Mouse (Mus musculus) limb, embryonic 14.5 days (tissue): ENCODE data around the gene Cdk17. TPM values are rescaled to one million over a fixed set of nuclear protein-coding genes. Genes with fewer than 3 reads are reported as not detected.

Experiments
- ATAC-seq: fragments of 200-750 bp; cut with Nextera tagmentation; 2 replicates; pipeline ENCODE4 v1.8.0; 2017; ENCODE audit warnings: low read depth, moderate number of reproducible peaks, moderate TSS enrichment; ENCODE audit not compliant: low FRiP score
- DNase-seq: peaks from one replicate; pipeline ENCODE4 v3.0.0-alpha.2; 2015; ENCODE audit warnings: low spot score
- H3K27ac ChIP-seq: fragments of 300-500 bp; sonication (generic); replicated peaks from 2 replicates; pipeline ENCODE4 v1.5.1; 2014; ENCODE audit warnings: low read depth, mild to moderate bottlenecking, low read length, moderate library complexity, mixed read lengths
- H3K27me3 ChIP-seq: fragments of 300-500 bp; sonication (generic); 2 replicates; pipeline ENCODE4 v1.6.1; 2014; ENCODE audit warnings: low read length, mixed read lengths; ENCODE audit not compliant: control insufficient read depth, insufficient read depth
- H3K36me3 ChIP-seq: fragments of 300-500 bp; sonication (generic); 2 replicates; pipeline ENCODE4 v1.6.1; 2014; ENCODE audit warnings: mild to moderate bottlenecking, low read length, moderate library complexity, mixed read lengths; ENCODE audit not compliant: control insufficient read depth, insufficient read depth
- H3K4me1 ChIP-seq: fragments of 300-500 bp; sonication (generic); 2 replicates; pipeline ENCODE4 v1.6.1; 2014; ENCODE audit warnings: antibody characterized with exemption, low read length, mixed read lengths; ENCODE audit not compliant: control insufficient read depth, insufficient read depth
- H3K4me2 ChIP-seq: fragments of 300-500 bp; sonication (generic); replicated peaks from 2 replicates; pipeline ENCODE4 v1.6.1; 2014; ENCODE audit warnings: low read depth, mild to moderate bottlenecking, low read length, moderate library complexity; ENCODE audit not compliant: severe bottlenecking
- H3K4me3 ChIP-seq: fragments of 300-500 bp; sonication (generic); replicated peaks from 2 replicates; pipeline ENCODE4 v1.5.1; 2014; ENCODE audit warnings: low read length
- H3K9ac ChIP-seq: fragments of 300-500 bp; sonication (generic); 2 replicates; pipeline ENCODE4 v1.6.1; 2014; ENCODE audit warnings: mild to moderate bottlenecking, low read depth, low read length, moderate library complexity; ENCODE audit not compliant: severe bottlenecking
- H3K9me3 ChIP-seq: fragments of 300-500 bp; sonication (generic); 2 replicates; pipeline ENCODE4 v1.6.1; 2016; ENCODE audit warnings: low read length; ENCODE audit not compliant: control insufficient read depth
- POLR2A ChIP-seq: fragments of 200-500 bp; IDR thresholded peaks from 2 replicates; pipeline ENCODE4 v1.8.0; 2012; ENCODE audit warnings: inconsistent platforms, mild to moderate bottlenecking, moderate library complexity, borderline replicate concordance; ENCODE audit not compliant: insufficient read depth, insufficient read length; ENCODE audit errors: extremely low read depth
- WGBS: fragments of 180-500 bp; shearing (Covaris S2); extraction: QIAGEN DNeasy Blood & Tissue Kit; methylation state at CpG from one replicate; pipeline ENCODE4 v1.1.7; 2014; 5-methylcytosine and 5-hydroxymethylcytosine counted together
- polyA plus RNA-seq, 2 experiments: library from polyadenylated mRNA; depleted of rRNA in 1 of 2; stranded (reverse) in 1 of 2; unstranded in 1 of 2; fragments of >200 nt; fragmentation: Nextera tagmentation in 1 of 2; extraction: Ambion mirVana in 1 of 2; gene quantifications; 2 replicates each; pipeline versions ENCODE4 v1.2.1 to v1.2.3; 2012 to 2014

Gene Cdk17
- polyA plus RNA-seq, 2 experiments: 24.7 to 25.9 TPM

DNA sequence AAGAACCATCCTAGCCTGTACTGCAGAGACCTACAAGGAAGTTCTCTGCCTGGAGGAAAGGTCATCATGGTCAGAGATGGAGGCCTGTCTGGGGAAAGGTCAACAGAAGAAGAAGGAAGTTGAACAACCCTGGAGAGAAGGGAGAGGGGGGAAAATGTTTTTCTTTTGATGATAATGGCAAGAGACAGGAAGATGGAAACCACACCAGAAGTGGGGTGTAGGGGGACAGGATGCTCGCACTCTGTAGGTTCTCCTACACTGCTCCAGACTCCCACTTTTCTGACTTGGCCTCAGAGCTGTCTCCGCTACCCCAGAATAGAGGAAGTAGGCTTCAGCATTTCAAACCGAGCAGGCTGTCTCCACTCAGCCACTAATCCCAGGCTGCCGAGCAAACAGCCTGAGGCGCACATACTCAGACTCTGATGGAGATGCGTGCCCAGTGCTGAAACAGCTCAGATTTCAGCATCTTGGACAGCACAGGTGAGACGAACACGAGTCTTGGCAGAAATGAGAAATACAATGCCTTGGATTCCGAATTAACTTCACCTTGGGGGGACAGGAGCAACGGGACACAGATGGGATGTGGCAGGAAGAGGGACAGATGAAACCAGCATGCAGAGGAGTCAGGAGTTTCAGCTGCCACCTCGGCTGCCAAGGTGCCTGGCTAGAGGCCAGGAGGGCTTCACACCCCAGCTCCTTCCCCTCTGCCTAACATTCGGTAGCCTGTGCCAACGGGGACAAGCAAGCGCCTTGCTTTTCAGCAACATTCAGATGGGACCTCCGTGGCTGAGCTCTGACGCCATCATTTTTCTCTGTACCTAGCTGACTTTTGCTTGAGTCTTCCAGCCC lies 100.7 kb downstream of the Cdk17 start:
- Histone ChIP-seq H3K4me3 (no peak overlapping the region), H3K27ac (peak overlapping the region; percentile 21), H3K27me3 (no peaks in the 10 kb centered on the region), H3K4me1 (peaks cover 24% of the 10 kb centered on the region), H3K9ac (no peak overlapping the region), H3K9me3 (no peaks in the 10 kb centered on the region), H3K4me2 (peak overlapping the region; percentile 22; the same call in 1 of the 2 replicates), H3K36me3 (peaks cover 50% of the 10 kb centered on the region)
- ATAC-seq (peak; percentile 51), DNase-seq (peak; percentile 57)
- no peak for TF ChIP-seq POLR2A
- WGBS: 26% methylated on average over 16 of the region's 16 CpGs

DNA sequence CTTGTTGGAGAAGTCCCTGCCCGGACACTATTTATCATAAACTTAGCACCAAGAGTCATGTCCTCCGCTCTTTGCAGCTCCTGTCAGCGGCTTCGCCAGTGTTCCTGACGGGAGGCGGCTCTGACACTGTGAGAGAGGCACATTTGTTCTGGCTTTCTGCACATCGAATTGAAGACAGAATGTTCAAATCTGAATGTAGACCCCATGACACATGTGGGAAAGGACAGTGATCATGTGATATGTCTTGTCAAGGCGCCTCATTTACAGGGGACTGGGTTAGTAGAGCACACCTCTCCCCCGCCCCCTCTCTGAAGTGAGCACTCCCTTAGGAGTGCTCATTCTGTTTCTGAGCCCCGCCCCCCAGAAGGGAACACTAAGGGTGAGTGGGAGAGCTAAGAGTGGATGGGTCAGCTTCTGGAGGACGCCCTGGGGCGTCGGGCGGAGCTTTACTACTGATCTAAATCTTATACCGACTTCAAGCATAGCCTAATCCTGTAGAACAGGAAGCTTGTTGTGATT lies 101.4 kb downstream of the Cdk17 start:
- no peak for TF ChIP-seq POLR2A
- ATAC-seq (peak; percentile 28; the same call in 1 of the 2 replicates), DNase-seq (peak; percentile 54)
- H3K9ac ChIP-seq: no peak overlapping the region
- peak overlapping the region; percentile 22; the same call in 1 of the 2 replicates for H3K4me2 ChIP-seq
- H3K27me3 ChIP-seq: no peaks in the 10 kb centered on the region
- peaks cover 46% of the 10 kb centered on the region for H3K36me3 ChIP-seq
- no peaks in the 10 kb centered on the region for H3K9me3 ChIP-seq
- WGBS: 32% methylated on average over 15 of the region's 15 CpGs
- no peak overlapping the region for H3K4me3 ChIP-seq
- H3K4me1 ChIP-seq: peaks cover 17% of the 10 kb centered on the region
- peak overlapping the region; percentile 21 for H3K27ac ChIP-seq

DNA sequence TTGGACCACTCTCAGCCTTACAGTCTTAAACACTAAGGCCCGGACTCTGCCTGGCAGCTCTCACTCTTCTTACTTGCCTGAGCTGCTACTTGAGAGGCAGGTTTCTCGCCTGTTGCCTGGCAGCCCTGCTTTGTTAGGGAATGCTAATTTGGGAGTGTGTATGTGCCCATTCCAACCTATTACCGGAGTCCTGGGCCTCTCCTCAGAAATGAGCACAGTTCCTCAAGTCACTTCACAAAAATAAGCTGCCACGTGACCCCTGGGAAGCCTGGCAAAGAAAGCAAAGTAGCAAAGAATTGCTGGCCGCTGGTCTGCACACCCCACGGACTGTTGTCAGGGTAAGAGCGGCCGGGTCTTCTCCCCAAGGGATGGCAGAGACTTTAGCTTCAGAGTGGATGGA lies 102.8 kb downstream of the Cdk17 start:
- 74% methylated on average over 8 of the region's 8 CpGs for WGBS
- no peaks in the 10 kb centered on the region for H3K9me3 ChIP-seq
- no peak overlapping the region for H3K9ac ChIP-seq
- no peak for TF ChIP-seq POLR2A
- DNase-seq (no peak), ATAC-seq (no peak)
- H3K27ac ChIP-seq: no peak overlapping the region
- H3K4me1 ChIP-seq: peaks cover 16% of the 10 kb centered on the region
- peaks cover 45% of the 10 kb centered on the region for H3K36me3 ChIP-seq
- H3K4me2 ChIP-seq: no peak overlapping the region
- no peak overlapping the region for H3K4me3 ChIP-seq
- no peaks in the 10 kb centered on the region for H3K27me3 ChIP-seq

DNA sequence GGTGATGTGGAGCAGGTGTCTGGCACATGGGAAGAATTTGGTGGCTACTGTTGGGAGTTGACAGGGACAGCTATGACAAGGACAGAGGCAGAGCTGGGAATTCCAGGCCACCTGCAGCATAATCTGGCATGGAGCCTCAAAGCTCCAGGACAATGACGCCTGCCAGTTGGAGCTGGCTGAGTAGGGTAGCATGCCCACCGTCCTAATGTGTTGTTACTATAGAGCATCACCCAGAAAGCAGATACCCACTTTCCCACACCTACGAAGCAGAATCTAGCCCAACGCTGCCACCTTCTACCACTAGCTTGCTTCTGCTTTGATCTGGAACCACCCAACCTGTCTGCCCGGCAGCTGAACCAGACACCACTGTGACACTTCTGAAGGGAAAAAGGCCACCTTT lies 103.3 kb downstream of the Cdk17 start:
- no peaks in the 10 kb centered on the region for H3K9me3 ChIP-seq
- WGBS: 89% methylated on average over 5 of the region's 5 CpGs
- no peak overlapping the region for H3K4me3 ChIP-seq
- no peak for DNase-seq
- TF ChIP-seq POLR2A: no peak
- peaks cover 39% of the 10 kb centered on the region for H3K36me3 ChIP-seq
- H3K9ac ChIP-seq: no peak overlapping the region
- no peaks in the 10 kb centered on the region for H3K27me3 ChIP-seq
- H3K4me1 ChIP-seq: peaks cover 16% of the 10 kb centered on the region
- H3K27ac ChIP-seq: no peak overlapping the region
- ATAC-seq: no peak
- no peak overlapping the region for H3K4me2 ChIP-seq

DNA sequence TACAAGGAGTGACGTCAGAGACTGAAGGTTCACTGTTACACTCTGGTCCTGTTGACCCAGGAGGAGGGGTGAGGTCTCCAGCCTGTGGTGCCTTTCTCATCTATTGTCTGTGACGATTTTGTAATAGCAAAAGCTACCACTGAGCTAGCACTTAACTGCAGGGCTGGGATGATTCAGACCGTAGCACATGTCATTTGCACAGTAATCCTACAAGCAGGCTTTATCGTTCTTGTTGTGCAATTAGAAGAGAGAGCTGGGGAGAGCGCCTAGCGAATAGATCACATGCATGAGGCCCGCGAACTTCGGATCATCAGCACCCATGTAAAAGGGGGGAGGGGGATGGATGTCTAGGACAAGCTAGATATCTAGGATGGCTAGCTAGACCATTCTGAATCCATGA lies 105.2 kb downstream of the Cdk17 start:
- peaks cover 21% of the 10 kb centered on the region for H3K4me1 ChIP-seq
- ATAC-seq: no peak

More for the DNA sequence above, 105.2 kb downstream of the Cdk17 start:
- Histone ChIP-seq H3K36me3 (peaks cover 34% of the 10 kb centered on the region), H3K27me3 (no peaks in the 10 kb centered on the region), H3K9ac (no peak overlapping the region), H3K4me2 (no peak overlapping the region), H3K27ac (no peak overlapping the region), H3K9me3 (no peaks in the 10 kb centered on the region), H3K4me3 (no peak overlapping the region)
- no peak for TF ChIP-seq POLR2A
- DNase-seq: no peak
- WGBS: 91% methylated on average over 9 of the region's 9 CpGs
